Mouse (Mus musculus) kidney, embryonic 14.5 days (tissue): Measurements from ENCODE around the gene Gmppb. TPM values are rescaled to one million over a fixed set of nuclear protein-coding genes. Genes with fewer than 3 reads are reported as not detected.
A peak's percentile ranks its signal among the peaks of the same experiment; 100 is the strongest.

Experiments used
- ATAC-seq: fragments of 200-750 bp; cut with Nextera tagmentation; 2 replicates; pipeline ENCODE4 v1.8.0; 2017; ENCODE audit warnings: moderate number of reproducible peaks, mild to moderate bottlenecking, moderate TSS enrichment, moderate library complexity; ENCODE audit not compliant: low FRiP score, low TSS enrichment
- H3K27ac ChIP-seq: fragments of 300-500 bp; sonication (generic); 2 replicates; pipeline ENCODE4 v1.5.1; 2014; ENCODE audit warnings: low read depth, mild to moderate bottlenecking, low read length, moderate library complexity, mixed read lengths
- H3K27me3 ChIP-seq: fragments of 300-500 bp; sonication (generic); 2 replicates; pipeline ENCODE4 v1.6.1; 2014; ENCODE audit warnings: mild to moderate bottlenecking, low read length; ENCODE audit not compliant: control insufficient read depth, insufficient read depth
- H3K36me3 ChIP-seq: fragments of 300-500 bp; sonication (generic); 2 replicates; pipeline ENCODE4 v1.6.1; 2014; ENCODE audit warnings: low read length, mixed read lengths; ENCODE audit not compliant: control insufficient read depth, insufficient read depth
- H3K4me1 ChIP-seq: fragments of 300-500 bp; sonication (generic); 2 replicates; pipeline ENCODE4 v1.6.1; 2014; ENCODE audit warnings: low read length, mixed read lengths; ENCODE audit not compliant: control insufficient read depth, insufficient read depth
- H3K4me2 ChIP-seq: fragments of 300-500 bp; sonication (generic); replicated peaks from 2 replicates; pipeline ENCODE4 v1.6.1; 2014; ENCODE audit warnings: low read depth, mild to moderate bottlenecking, low read length
- H3K4me3 ChIP-seq: fragments of 300-500 bp; sonication (generic); 2 replicates; pipeline ENCODE4 v1.5.1; 2014; ENCODE audit warnings: mild to moderate bottlenecking, low read length
- H3K9ac ChIP-seq: fragments of 300-500 bp; sonication (generic); 2 replicates; pipeline ENCODE4 v1.6.1; 2014; ENCODE audit warnings: low read depth, mild to moderate bottlenecking, low read length, moderate library complexity
- H3K9me3 ChIP-seq: fragments of 300-500 bp; sonication (generic); 2 replicates; pipeline ENCODE4 v1.6.1; 2016; ENCODE audit warnings: low read length; ENCODE audit not compliant: control insufficient read depth
- WGBS: fragments of 180-500 bp; shearing (Covaris S2); extraction: QIAGEN DNeasy Blood & Tissue Kit; methylation state at CpG from one replicate; pipeline ENCODE4 v1.1.7; 2014; 5-methylcytosine and 5-hydroxymethylcytosine counted together
- polyA plus RNA-seq: library from polyadenylated mRNA; unstranded; fragments of >200 nt; fragmentation: Nextera tagmentation; extraction: Ambion mirVana; gene quantifications from 2 replicates; pipeline ENCODE4 v1.2.1, GENCODE M21; 2014

The Gmppb gene
- polyA plus RNA-seq, 1 experiment from 2014 or later, result 20.8 TPM

DNA sequence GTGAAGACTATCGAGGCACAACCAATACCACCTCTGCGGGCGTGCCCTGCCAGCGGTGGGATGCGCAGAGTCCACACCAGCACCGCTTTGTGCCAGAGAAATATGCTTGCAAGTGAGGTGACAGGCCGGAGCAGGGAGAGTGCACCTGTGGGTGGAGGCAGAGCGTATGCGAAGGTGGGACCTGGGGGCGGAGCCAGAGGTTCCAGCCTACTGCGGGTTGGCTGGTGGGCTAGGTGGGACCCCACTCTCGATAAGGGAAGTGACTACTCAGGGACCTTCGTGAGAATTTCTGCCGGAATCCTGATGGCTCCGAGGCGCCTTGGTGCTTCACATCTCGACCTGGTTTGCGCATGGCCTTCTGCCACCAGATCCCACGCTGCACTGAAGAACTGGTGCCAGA lies 33.5 kb downstream of the Gmppb start:
- peak overlapping the region; percentile 34 for H3K4me2 ChIP-seq
- no peak for ATAC-seq
- peak overlapping the region; percentile 24; the same call in 1 of the 2 replicates for H3K4me3 ChIP-seq
- peaks cover 20% of the 10 kb centered on the region for H3K27me3 ChIP-seq
- H3K27ac ChIP-seq, result no peak overlapping the region
- no peaks in the 10 kb centered on the region for H3K9me3 ChIP-seq
- H3K36me3 ChIP-seq, result peaks cover 29% of the 10 kb centered on the region
- H3K9ac ChIP-seq, result peak overlapping the region; percentile 28
- 5% methylated on average over 19 of the region's 19 CpGs for WGBS
- H3K4me1 ChIP-seq, result peaks cover 14% of the 10 kb centered on the region; the same call in 1 of the 2 replicates

DNA sequence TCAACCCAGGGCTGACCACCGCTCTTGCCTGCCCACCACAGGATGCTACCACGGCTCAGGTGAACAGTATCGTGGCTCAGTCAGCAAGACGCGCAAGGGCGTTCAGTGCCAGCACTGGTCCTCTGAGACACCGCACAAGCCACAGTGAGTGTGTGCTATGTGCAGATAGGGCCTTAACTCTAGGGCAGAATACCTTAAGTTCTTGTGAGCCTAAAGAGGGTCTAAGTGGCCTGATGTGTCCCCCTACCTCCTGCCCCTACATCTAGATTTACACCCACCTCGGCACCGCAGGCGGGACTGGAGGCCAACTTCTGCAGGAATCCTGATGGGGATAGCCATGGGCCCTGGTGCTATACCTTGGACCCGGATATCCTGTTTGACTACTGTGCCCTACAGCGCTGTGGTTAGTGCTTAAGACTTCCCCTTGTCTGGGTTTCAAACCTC lies 34.0 kb downstream of the Gmppb start, which contains the start of gene Rnf123:
Gene Rnf123, minus strand, starts transcription at position 359 of the 444 bp plus-strand sequence.
- Histone ChIP-seq H3K4me2 (peak within 1 kb of the TSS; percentile 34), H3K9ac (peak within 1 kb of the TSS; percentile 28), H3K27ac (no peak within 1 kb of the TSS), H3K36me3 (peaks cover 33% of the 10 kb centered on the region), H3K27me3 (peaks cover 20% of the 10 kb centered on the region), H3K9me3 (no peaks in the 10 kb centered on the region), H3K4me3 (peak within 1 kb of the TSS; percentile 24; the same call in 1 of the 2 replicates), H3K4me1 (peaks cover 10% of the 10 kb centered on the region; the same call in 1 of the 2 replicates)
- ATAC-seq, result no peak
- WGBS, result 36% methylated on average over 12 of the region's 12 CpGs

DNA sequence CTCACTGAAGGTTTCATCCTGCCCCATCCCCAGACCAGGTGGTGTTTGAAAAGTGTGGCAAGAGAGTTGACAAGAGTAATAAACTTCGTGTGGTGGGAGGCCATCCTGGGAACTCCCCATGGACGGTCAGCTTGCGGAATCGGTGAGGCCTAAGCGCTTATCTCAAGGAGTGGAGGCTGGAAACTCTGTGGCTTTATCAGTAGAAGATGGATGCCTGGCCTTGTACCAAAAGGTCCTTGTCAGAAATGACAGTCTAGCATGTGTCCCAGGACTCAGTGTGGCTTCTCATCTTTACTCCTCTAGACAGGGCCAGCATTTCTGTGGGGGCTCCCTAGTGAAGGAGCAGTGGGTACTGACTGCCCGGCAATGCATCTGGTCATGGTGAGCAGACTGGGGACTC lies 34.5 kb downstream of the Gmppb start:
- 71% methylated on average over 6 of the region's 6 CpGs for WGBS
- ATAC-seq, result no peak

DNA sequence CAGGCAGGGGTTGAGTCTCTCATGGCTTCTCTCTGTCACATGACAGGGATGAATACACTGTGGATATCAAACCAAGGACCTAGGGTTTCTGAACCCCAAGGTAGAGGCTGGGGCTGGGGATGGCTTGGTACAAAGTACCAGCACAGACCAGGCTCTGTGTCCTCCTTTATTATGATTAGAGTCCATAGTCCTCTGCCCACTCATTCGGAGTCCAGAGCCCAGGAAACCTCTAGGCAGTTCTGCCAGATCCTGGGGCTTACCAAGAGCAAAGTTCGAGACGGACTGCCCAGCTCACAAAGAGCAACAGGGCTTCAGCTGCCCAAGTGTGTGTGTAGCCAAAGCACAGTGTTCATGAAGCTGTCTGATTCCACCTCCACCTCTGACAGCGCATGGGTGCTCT lies 36.2 kb downstream of the Gmppb start:
- Histone ChIP-seq H3K27me3 (peaks cover 20% of the 10 kb centered on the region), H3K4me3 (no peak overlapping the region)
- 94% methylated on average over 4 of the region's 4 CpGs for WGBS

More for the DNA sequence above, 34.5 kb downstream of the Gmppb start:
- Histone ChIP-seq H3K9ac (no peak overlapping the region), H3K4me1 (peaks cover 4% of the 10 kb centered on the region; the same call in 1 of the 2 replicates), H3K27ac (no peak overlapping the region), H3K4me3 (no peak overlapping the region), H3K36me3 (peaks cover 39% of the 10 kb centered on the region), H3K27me3 (peaks cover 20% of the 10 kb centered on the region), H3K4me2 (no peak overlapping the region), H3K9me3 (no peaks in the 10 kb centered on the region)

DNA sequence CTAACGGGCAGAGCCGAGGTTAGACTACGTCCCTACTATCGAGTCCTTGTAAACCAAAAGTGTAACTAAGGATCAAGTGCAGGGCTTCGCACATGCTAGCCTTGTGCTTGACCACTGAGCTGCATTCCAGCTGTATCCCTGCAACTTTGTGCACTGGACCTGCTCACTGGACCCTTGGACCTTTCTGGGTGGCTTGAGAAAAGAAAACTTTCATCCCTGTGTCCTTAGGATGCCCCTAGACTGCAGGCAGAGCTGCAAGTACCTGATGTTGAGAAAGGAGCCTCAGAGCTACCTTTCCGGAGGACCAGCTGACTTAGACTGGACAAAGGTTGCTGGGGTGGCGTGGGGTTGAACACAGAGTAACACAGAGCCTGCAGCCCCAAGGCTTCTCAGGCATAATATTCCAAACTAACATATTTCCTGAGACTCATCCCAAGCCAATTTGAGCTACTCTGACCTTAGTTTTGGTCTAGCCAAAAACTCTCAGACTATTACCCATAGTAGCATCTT lies 41.6 kb downstream of the Gmppb start:
- no peak overlapping the region for H3K27ac ChIP-seq
- no peak for ATAC-seq
- H3K4me1 ChIP-seq, result peaks cover 13% of the 10 kb centered on the region; the same call in 1 of the 2 replicates
- no peaks in the 10 kb centered on the region for H3K27me3 ChIP-seq
- no peak overlapping the region for H3K4me3 ChIP-seq
- H3K9me3 ChIP-seq, result no peaks in the 10 kb centered on the region
- WGBS, result 96% methylated on average over 7 of the region's 7 CpGs
- H3K36me3 ChIP-seq, result peaks cover 72% of the 10 kb centered on the region
- no peak overlapping the region for H3K4me2 ChIP-seq
- no peak overlapping the region for H3K9ac ChIP-seq

More for the DNA sequence above, 36.2 kb downstream of the Gmppb start:
- Histone ChIP-seq H3K9ac (no peak overlapping the region), H3K4me1 (no peaks in the 10 kb centered on the region; the same call in 1 of the 2 replicates), H3K36me3 (peaks cover 56% of the 10 kb centered on the region), H3K9me3 (no peaks in the 10 kb centered on the region), H3K4me2 (no peak overlapping the region), H3K27ac (no peak overlapping the region)
- ATAC-seq, result no peak

DNA sequence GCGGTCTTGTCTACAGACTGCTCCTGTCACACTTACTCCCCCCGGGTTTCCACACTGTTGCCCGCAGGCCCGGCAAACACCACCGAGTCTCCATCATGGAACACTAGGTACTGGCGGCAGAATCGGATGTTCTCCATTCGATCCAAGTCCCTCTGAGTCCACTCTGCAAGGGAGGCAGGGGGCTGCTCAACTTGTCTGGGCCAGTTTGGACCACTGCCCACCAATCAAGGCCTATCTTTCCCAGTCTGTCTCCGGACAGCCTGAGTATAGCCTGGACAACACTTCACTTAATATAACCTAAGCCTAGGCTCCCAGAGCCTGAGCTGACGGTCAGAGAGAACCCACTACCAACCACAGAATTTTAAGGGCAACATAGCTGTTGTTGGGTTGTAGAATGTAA lies 44.5 kb downstream of the Gmppb start:
- 64% methylated on average over 10 of the region's 10 CpGs for WGBS
- Histone ChIP-seq H3K27me3 (no peaks in the 10 kb centered on the region), H3K4me3 (peak overlapping the region; percentile 81), H3K9me3 (no peaks in the 10 kb centered on the region), H3K4me1 (peaks cover 16% of the 10 kb centered on the region; the same call in 1 of the 2 replicates), H3K4me2 (peak overlapping the region; percentile 96), H3K9ac (peak overlapping the region; percentile 69; the same call in 1 of the 2 replicates), H3K36me3 (peaks cover 44% of the 10 kb centered on the region), H3K27ac (no peak overlapping the region)
- no peak for ATAC-seq

DNA sequence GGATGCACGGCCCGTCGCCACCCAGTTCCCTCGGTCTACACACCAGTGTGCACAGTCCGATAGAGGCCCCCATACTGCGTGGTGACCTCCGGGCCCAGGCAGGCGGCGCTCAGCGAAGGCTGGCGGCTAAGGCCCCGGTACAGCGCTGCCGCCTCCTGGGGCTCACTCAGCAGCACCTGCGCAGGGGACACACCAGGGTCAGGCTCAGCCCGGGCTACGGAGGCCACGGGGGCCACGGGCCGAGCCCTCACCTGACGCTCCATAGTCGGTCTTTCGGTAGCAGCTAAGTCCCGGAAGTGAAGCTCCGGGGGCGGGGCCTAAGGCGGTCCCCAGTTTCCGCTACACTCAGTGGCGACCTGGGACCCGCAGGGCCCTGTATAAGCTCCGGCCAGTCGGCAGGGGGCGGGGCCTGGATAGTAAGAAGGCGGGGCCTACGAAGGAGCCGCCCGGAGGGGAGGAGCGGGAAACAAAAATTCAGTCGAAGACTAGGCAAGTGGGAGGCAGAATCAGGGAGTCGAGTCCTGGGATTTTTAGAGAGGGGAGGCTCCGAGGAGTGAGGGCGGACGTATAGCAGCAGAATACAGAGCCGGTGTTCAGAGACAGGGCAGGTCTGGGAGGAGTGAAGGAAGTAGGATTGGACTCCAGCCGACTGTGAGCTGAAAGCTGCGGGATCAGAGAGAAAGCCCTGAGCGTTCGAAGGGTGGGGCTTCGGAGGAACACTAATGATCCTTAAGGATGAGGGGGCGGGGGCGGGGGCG lies 45.3 kb downstream of the Gmppb start, which contains the start of gene Apeh:
Gene Apeh, minus strand, starts transcription at position 423 of the 758 bp plus-strand sequence.
- peak within 1 kb of the TSS; percentile 96 for H3K4me2 ChIP-seq
- H3K27ac ChIP-seq, result peak within 1 kb of the TSS; percentile 42
- H3K9ac ChIP-seq, result peak within 1 kb of the TSS; percentile 69
- under 1% methylated on average over 52 of the region's 52 CpGs for WGBS
- H3K4me3 ChIP-seq, result peak within 1 kb of the TSS; percentile 81
- peak; percentile 94 for ATAC-seq
- H3K27me3 ChIP-seq, result no peaks in the 10 kb centered on the region
- no peaks in the 10 kb centered on the region for H3K9me3 ChIP-seq
- peaks cover 36% of the 10 kb centered on the region for H3K36me3 ChIP-seq
- H3K4me1 ChIP-seq, result peaks cover 16% of the 10 kb centered on the region; the same call in 1 of the 2 replicates

DNA sequence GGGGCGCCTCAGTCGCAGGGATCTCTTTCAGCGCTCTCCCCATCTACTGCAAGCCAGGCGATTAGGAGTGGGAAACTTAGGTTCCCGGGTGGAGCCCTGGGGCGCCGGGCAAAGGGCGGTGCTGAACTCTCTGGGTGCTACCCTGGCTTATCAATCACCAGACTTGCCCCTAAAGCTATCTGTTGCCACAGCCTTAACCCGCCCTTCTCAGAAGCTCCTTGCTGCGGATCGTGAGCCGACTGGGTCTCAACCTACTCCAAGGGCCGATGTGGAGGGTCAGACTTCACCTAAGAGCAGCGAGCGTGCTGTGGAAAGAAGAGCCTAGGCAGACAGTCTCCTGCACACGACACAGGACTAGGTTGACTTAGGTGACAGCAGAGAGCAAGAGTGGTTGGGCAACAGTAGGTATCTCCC lies 46.0 kb downstream of the Gmppb start:
- peak overlapping the region; percentile 96 for H3K4me2 ChIP-seq
- peak; percentile 14 for ATAC-seq
- peak overlapping the region; percentile 7; the same call in 1 of the 2 replicates for H3K27ac ChIP-seq
- H3K4me3 ChIP-seq, result peak overlapping the region; percentile 81
- H3K4me1 ChIP-seq, result peaks cover 16% of the 10 kb centered on the region; the same call in 1 of the 2 replicates
- no peaks in the 10 kb centered on the region for H3K27me3 ChIP-seq
- no peaks in the 10 kb centered on the region for H3K9me3 ChIP-seq
- H3K36me3 ChIP-seq, result peaks cover 30% of the 10 kb centered on the region
- WGBS, result under 1% methylated on average over 16 of the region's 16 CpGs
- peak overlapping the region; percentile 69 for H3K9ac ChIP-seq
